Mouse (Mus musculus) small intestine, adult 2 months (tissue): ENCODE data around the gene Pklr. TPM values are rescaled to one million over a fixed set of nuclear protein-coding genes. Genes with fewer than 3 reads are reported as not detected.

Source experiments
- H3K27ac ChIP-seq: fragments of 200-500 bp; 2 replicates; pipeline ENCODE4 v1.5.1; 2012; ENCODE audit warnings: low read depth, low read length, control low read depth, inconsistent platforms; ENCODE audit not compliant: insufficient read depth
- H3K27me3 ChIP-seq: fragments of 200-500 bp; 2 replicates; pipeline ENCODE4 v1.6.1; 2012; ENCODE audit warnings: mild to moderate bottlenecking, moderate library complexity, low read length, inconsistent platforms; ENCODE audit not compliant: control insufficient read depth, insufficient read depth
- H3K36me3 ChIP-seq: fragments of 200-500 bp; 2 replicates; pipeline ENCODE4 v1.6.1; 2012; ENCODE audit warnings: mild to moderate bottlenecking, low read length, control low read depth, inconsistent platforms; ENCODE audit not compliant: control insufficient read depth, insufficient read depth
- H3K4me1 ChIP-seq: fragments of 200-500 bp; 2 replicates; pipeline ENCODE4 v1.6.1; 2012; ENCODE audit warnings: low read length, inconsistent platforms, mixed read lengths; ENCODE audit not compliant: control insufficient read depth, insufficient read depth, insufficient read length
- H3K4me3 ChIP-seq: fragments of 200-500 bp; 2 replicates; pipeline ENCODE4 v1.5.1; 2012; ENCODE audit warnings: low read depth, mild to moderate bottlenecking, control low read depth, inconsistent platforms, low read length, moderate library complexity
- CTCF ChIP-seq: fragments of 200-500 bp; IDR thresholded peaks from 2 replicates; pipeline ENCODE4 v1.5.1; 2012; ENCODE audit warnings: low read depth, mild to moderate bottlenecking, control low read depth, inconsistent platforms, low read length, moderate library complexity, mixed read lengths; ENCODE audit not compliant: insufficient replicate concordance, insufficient read length; ENCODE audit errors: extremely low read depth
- POLR2A ChIP-seq: fragments of 200-500 bp; IDR thresholded peaks from 2 replicates; pipeline ENCODE4 v1.6.1; 2012; ENCODE audit warnings: low read depth, mild to moderate bottlenecking, control low read depth, inconsistent platforms, low read length, moderate library complexity
- WGBS: fragments of 180-500 bp; shearing (Covaris S2); methylation state at CpG from one replicate; pipeline ENCODE4 v1.1.7; 2018; 5-methylcytosine and 5-hydroxymethylcytosine counted together
- polyA plus RNA-seq: library from polyadenylated mRNA; depleted of rRNA; stranded (reverse); fragments of >200 nt; gene quantifications from 2 replicates; pipeline ENCODE4 v1.2.3, GENCODE M21; 2012

Pklr gene
- polyA plus RNA-seq, 1 experiment, result 580 TPM

DNA sequence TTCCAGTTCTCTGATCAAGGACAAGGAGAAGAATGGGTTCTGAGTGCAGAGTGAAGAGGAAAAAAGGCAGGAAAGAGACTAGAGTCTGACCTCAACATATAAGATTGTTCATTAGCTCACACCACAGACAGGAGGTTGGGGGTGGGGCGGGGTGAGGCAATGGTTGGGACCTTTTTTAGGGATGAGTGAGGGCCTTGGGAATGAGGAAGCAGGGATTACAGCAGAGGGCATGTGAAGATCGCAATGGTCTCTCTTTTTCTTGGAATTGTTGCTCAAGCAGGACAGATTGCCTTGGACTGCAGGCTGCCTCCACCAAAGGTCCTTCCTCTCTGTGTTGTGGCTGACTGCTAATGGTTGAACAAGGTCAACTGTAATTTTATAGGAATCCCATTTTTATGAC, 12.6 kb upstream of the Pklr start:
- TF ChIP-seq POLR2A (no peak), CTCF (no peak)
- Histone ChIP-seq H3K27me3 (no peaks in the 10 kb centered on the region), H3K4me3 (no peak overlapping the region), H3K27ac (no peak overlapping the region), H3K36me3 (no peaks in the 10 kb centered on the region), H3K4me1 (no peaks in the 10 kb centered on the region)
- 60% methylated on average over 2 of the region's 2 CpGs for WGBS

DNA sequence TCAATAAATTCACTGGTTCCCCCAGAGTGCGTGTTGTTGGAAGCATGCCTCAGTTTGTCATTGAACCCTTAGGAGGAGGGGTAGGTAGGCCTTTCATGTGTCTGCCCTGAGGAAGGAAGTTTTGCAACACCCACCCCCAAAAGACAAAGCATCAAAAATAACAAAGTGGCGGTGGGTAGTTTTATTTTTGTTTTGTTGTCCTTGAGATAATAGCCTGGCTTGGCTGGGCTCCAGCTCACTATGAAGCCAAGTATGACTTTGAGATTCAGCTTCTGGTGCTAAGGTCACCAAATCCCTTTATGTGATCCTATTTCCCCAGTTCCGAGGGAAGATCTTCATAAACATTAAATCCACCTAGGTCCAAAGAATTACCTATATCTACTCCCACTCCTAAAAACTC, 11.7 kb upstream of the Pklr start:
- Histone ChIP-seq H3K36me3 (no peaks in the 10 kb centered on the region), H3K4me3 (no peak overlapping the region), H3K27me3 (no peaks in the 10 kb centered on the region), H3K27ac (no peak overlapping the region), H3K4me1 (no peaks in the 10 kb centered on the region)
- no peak for TF ChIP-seq CTCF
- no peak for TF ChIP-seq POLR2A
- 60% methylated on average over 3 of the region's 3 CpGs for WGBS

DNA sequence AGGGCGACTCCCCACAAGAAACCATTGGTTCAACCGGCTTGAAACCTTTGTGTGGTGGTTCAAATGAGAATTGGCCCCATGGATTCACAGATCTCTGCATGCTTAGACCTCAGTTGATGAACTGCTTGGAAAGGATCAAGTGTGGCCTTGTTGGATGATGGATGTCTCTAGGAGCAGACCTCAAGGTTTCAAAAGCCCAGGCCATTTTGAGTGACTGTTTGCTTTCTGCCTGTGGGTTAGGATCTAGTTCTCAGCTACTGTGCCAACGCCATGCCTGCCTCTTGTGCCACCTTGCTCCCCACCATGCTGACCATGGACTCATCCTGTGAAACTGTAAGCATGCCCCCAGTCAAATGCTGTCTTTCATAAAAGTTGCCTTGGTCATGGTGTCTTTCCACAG, 10.0 kb upstream of the Pklr start:
- Histone ChIP-seq H3K27me3 (no peaks in the 10 kb centered on the region), H3K4me3 (no peak overlapping the region), H3K27ac (no peak overlapping the region), H3K36me3 (no peaks in the 10 kb centered on the region), H3K4me1 (no peaks in the 10 kb centered on the region)
- TF ChIP-seq POLR2A (no peak), CTCF (no peak)
- WGBS, result 95% methylated on average over 3 of the region's 3 CpGs

DNA sequence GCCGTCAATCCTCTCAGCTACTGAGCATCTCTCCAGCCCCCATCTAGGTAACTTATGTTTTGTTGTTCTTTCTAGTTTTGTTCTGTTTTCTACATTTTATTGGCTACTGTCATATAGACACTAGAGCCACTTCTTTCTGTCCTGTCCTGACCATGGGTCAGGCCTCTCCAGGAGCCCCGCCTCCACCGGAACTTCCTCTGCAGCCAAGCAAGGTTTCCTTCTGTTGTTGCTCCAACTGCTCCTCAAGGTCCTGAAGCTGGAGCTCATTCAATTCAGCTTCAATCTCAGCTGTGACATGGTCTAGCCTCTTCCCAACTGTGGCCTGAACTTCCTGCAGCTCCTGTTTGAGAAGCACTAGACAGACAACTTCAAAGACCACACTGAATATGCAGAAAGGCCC, 6.0 kb upstream of the Pklr start:
- no peak for TF ChIP-seq CTCF
- TF ChIP-seq POLR2A, result no peak
- H3K4me3 ChIP-seq, result no peak overlapping the region
- 86% methylated on average over 3 of the region's 3 CpGs for WGBS

DNA sequence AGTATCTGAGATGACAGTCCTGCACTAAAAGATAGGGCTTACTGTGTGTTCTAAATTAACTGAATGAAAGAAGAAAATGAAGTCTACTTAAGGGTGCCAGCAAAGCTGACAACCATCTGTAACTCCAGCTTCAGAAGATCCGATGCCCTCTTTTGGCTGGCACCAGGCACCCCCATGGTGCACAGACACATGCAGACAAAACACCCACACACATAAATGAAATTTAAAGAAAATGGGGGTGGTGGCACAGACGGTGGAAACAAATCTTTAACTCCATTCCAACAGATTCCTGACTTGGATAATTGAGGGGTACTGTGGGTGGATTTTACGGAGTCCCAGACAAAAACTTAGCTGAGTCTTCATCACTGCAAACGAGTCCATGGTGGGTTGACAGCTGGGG, 4.1 kb upstream of the Pklr start:
- H3K4me1 ChIP-seq, result peaks cover 29% of the 10 kb centered on the region
- H3K4me3 ChIP-seq, result no peak overlapping the region
- TF ChIP-seq POLR2A (no peak), CTCF (no peak)
- no peaks in the 10 kb centered on the region for H3K36me3 ChIP-seq
- WGBS, result 71% methylated on average over 4 of the region's 4 CpGs
- H3K27me3 ChIP-seq, result no peaks in the 10 kb centered on the region
- H3K27ac ChIP-seq, result no peak overlapping the region

More for the DNA sequence above, 6.0 kb upstream of the Pklr start:
- Histone ChIP-seq H3K27ac (no peak overlapping the region), H3K27me3 (no peaks in the 10 kb centered on the region), H3K36me3 (no peaks in the 10 kb centered on the region), H3K4me1 (peaks cover 24% of the 10 kb centered on the region)

DNA sequence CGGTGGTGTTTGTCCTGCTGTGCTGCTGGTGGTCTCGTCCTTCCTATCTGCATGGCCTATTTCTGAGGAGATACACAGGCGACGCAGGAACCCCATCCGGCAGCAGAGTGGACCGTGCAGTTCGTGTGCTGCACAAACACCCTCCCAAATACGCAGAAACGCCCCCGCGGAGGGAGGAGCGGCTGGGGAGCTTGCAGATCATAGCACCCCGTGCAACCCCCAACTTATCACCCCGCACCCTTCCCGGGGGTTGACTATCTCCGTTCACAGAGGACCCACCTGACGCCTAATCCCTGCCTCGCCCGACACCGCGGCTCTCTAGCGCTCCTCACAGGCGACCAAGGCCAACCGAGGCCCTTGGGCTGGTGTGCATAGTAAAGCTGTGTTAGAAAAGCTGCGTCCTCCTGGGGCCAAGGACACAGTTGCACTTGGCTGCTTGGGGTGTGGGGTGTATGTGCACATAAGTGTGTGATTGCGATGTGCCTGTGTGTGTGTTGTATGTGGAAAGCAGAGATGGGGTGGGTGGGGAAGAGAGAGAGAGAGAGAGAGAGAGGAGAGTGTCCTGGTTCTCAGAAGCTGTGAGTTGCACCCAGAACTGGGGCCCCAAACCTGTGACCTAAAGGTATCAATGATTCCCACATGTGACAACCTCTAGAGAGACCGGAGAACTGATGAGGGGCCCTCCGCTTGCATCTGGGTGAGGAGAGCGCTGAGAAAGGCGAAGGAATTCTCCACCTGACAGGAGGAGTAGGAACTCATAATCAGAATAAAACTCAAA, 3.5 kb upstream of the Pklr start:
- H3K4me3 ChIP-seq, result peak overlapping the region; percentile 28; the same call in 1 of the 2 replicates
- WGBS, result 26% methylated on average over 30 of the region's 30 CpGs
- no peaks in the 10 kb centered on the region for H3K36me3 ChIP-seq
- no peak overlapping the region for H3K27ac ChIP-seq
- H3K27me3 ChIP-seq, result no peaks in the 10 kb centered on the region
- TF ChIP-seq CTCF, result no peak
- peaks cover 29% of the 10 kb centered on the region for H3K4me1 ChIP-seq

DNA sequence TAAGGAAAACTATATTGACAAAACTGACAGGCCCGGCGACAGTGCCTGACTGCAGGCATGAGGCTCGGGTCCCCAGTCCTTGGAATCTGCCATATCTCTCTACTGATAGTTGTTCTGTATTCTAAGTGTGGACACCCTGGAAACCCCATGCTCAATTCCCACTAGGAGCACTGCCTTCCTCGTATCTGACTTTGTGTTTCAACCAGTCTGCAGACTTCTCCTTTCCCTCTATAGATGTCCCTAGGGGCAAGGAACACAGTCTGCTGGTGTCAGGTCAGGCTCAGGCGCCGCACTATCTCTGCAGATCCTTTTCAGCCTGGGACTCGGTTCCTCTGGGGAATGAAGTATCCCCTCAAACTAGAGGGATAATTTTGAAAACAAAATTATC, 2.9 kb upstream of the Pklr start:
- TF ChIP-seq CTCF (no peak), POLR2A (no peak)
- Histone ChIP-seq H3K4me1 (peaks cover 29% of the 10 kb centered on the region), H3K27me3 (no peaks in the 10 kb centered on the region), H3K27ac (peak overlapping the region; percentile 52), H3K4me3 (no peak overlapping the region), H3K36me3 (no peaks in the 10 kb centered on the region)
- WGBS, result 69% methylated on average over 7 of the region's 7 CpGs
